ENCODE assay signal across 16 mouse cellular contexts in genomic region chr19:57357244-57357643, GRCm38 (mm10). TPM values are rescaled to one million over a fixed set of nuclear protein-coding genes. Genes with fewer than 3 reads are reported as not detected.
A peak's percentile ranks its signal among the peaks of the same experiment; 100 is the strongest.
DNase-seq lines count a peak whose midpoint lies in the region; ATAC-seq and TF ChIP-seq lines count a peak whose summit lies in the region.
"Had no signal": no experiment of that assay in that cellular context is flagged by ENCODE, and none has a peak within 500 bp of the region (broad histone marks: within the 10 kb centered on the region; RNA-seq: fewer than 3 reads in every experiment).

No protein-coding gene starts in this region.

- no peak overlapping the region for H3K4me2 ChIP-seq in liver, embryonic 14.5 days (ENCODE audit: low read depth)
- H3K4me2 ChIP-seq in kidney, embryonic 14.5 days (replicated peaks; ENCODE audit: low read depth, low read length): no peak overlapping the region
- H3K4me2 ChIP-seq: embryonic facial prominence, embryonic 15.5 days; forebrain, embryonic 12.5 days; limb, embryonic 13.5 days; midbrain, embryonic 13.5 days had no signal

- H3K36me3 ChIP-seq in ES-Bruce4 (ENCODE audit: control insufficient read depth, insufficient read depth, low read length, poor library complexity, severe bottlenecking): no peaks in the 10 kb centered on the region
- H3K36me3 ChIP-seq in liver, embryonic 14.5 days (replicated peaks; ENCODE audit: control insufficient read depth, insufficient read depth, low read depth): no peaks in the 10 kb centered on the region
- H3K36me3 ChIP-seq in kidney, embryonic 14.5 days (ENCODE audit: control insufficient read depth, insufficient read depth, low read length): no peaks in the 10 kb centered on the region
- H3K36me3 ChIP-seq: embryonic facial prominence, embryonic 15.5 days; forebrain, embryonic 12.5 days; limb, embryonic 13.5 days; midbrain, embryonic 13.5 days had no signal

- H3K27ac ChIP-seq in layer of hippocampus, adult 2 months: no peak overlapping the region
- H3K27ac ChIP-seq in ES-Bruce4 (ENCODE audit: insufficient read depth, low read length): no peak overlapping the region
- H3K27ac ChIP-seq in liver, embryonic 14.5 days: no peak overlapping the region
- no peak overlapping the region for H3K27ac ChIP-seq in kidney, embryonic 14.5 days (ENCODE audit: low read depth, low read length)
- H3K27ac ChIP-seq: forebrain, embryonic 12.5 days; midbrain, embryonic 13.5 days had no signal

- no peak for DNase-seq in layer of hippocampus, adult 2 months (ENCODE audit: low spot score in 2 of 2)
- no peak for DNase-seq in layer of hippocampus, adult 9-11 months
- DNase-seq in CD4-positive helper T cell, adult 2 months (ENCODE audit: low read depth, low spot score): peak; percentile 42
- DNase-seq in liver, embryonic 14.5 days (ENCODE audit: low read depth in 3 of 3, low spot score in 3 of 3): no peak
- no peak for DNase-seq in kidney, postnatal 4 days
- DNase-seq: adrenal gland, postnatal 10 days; cerebellum, adult 9-11 months; heart, postnatal 36 days had no signal

- H3K4me3 ChIP-seq in layer of hippocampus, adult 2 months: no peak overlapping the region
- H3K4me3 ChIP-seq in ES-Bruce4 (ENCODE audit: low read depth, low read length): no peak overlapping the region
- H3K4me3 ChIP-seq in liver, embryonic 14.5 days (ENCODE audit: insufficient read depth in 1 of 2, low read depth in 2 of 2, low read length in 2 of 2): no peak overlapping the region
- no peak overlapping the region for H3K4me3 ChIP-seq in kidney, embryonic 14.5 days (ENCODE audit: low read length)
- H3K4me3 ChIP-seq: embryonic facial prominence, embryonic 15.5 days; forebrain, embryonic 12.5 days; limb, embryonic 13.5 days; midbrain, embryonic 13.5 days; myocyte had no signal

- TF ChIP-seq EP300 in ES-Bruce4 (IDR thresholded peaks at IDR 0.05; ENCODE audit: insufficient read depth, low read depth, low read length): no peak
- no peak for TF ChIP-seq EP300 in liver, embryonic 14.5 days (IDR thresholded peaks at IDR 0.05; ENCODE audit: low read depth)

- H3K4me1 ChIP-seq in ES-Bruce4 (ENCODE audit: control insufficient read depth, insufficient read depth, low read length): peaks cover 6% of the 10 kb centered on the region
- H3K4me1 ChIP-seq in liver, embryonic 14.5 days (replicated peaks; ENCODE audit: control insufficient read depth in 2 of 2, insufficient read depth in 2 of 2, low read length in 1 of 2): peaks cover 9 to 38% of the 10 kb centered on the region in 2 experiments
- H3K4me1 ChIP-seq in kidney, embryonic 14.5 days (ENCODE audit: control insufficient read depth, insufficient read depth, low read length): peaks cover 8% of the 10 kb centered on the region; the same call in 1 of the 2 replicates

- TF ChIP-seq CTCF in layer of hippocampus, adult 2 months (conservative IDR thresholded peaks at IDR 0.05): peak; percentile 17
- TF ChIP-seq CTCF in ES-Bruce4 (IDR thresholded peaks at IDR 0.05; ENCODE audit: low read depth, low read length): no peak
- TF ChIP-seq CTCF in liver, embryonic 14.5 days (IDR thresholded peaks at IDR 0.05; ENCODE audit: low read depth): peak; percentile 15; the same call in 1 of the 2 replicates

- TF ChIP-seq POLR2A in ES-Bruce4 (IDR thresholded peaks at IDR 0.05; ENCODE audit: insufficient read depth, low read length): no peak

- peak overlapping the region; percentile 61; the same call in 1 of the 2 replicates for H3K9ac ChIP-seq in ES-Bruce4 (ENCODE audit: low read depth, poor library complexity, severe bottlenecking)
- no peak overlapping the region for H3K9ac ChIP-seq in liver, embryonic 14.5 days (replicated peaks)
- H3K9ac ChIP-seq in kidney, embryonic 14.5 days (ENCODE audit: low read depth, low read length): no peak overlapping the region
- H3K9ac ChIP-seq: embryonic facial prominence, embryonic 15.5 days; forebrain, embryonic 12.5 days; limb, embryonic 13.5 days; midbrain, embryonic 13.5 days had no signal

- H3K27me3 ChIP-seq in ES-Bruce4 (ENCODE audit: control insufficient read depth, insufficient read depth, low read length, poor library complexity, severe bottlenecking): no peaks in the 10 kb centered on the region
- no peaks in the 10 kb centered on the region for H3K27me3 ChIP-seq in liver, embryonic 14.5 days (ENCODE audit: control insufficient read depth, insufficient read depth, low read length)
- H3K27me3 ChIP-seq in kidney, embryonic 14.5 days (ENCODE audit: control insufficient read depth, insufficient read depth, low read length): no peaks in the 10 kb centered on the region
- H3K27me3 ChIP-seq: embryonic facial prominence, embryonic 15.5 days; forebrain, embryonic 12.5 days; limb, embryonic 13.5 days; midbrain, embryonic 13.5 days had no signal

- no peaks in the 10 kb centered on the region for H3K9me3 ChIP-seq in ES-Bruce4 (replicated peaks; ENCODE audit: control insufficient read depth, insufficient read depth, low read length, poor library complexity, severe bottlenecking)
- no peaks in the 10 kb centered on the region for H3K9me3 ChIP-seq in liver, embryonic 14.5 days (ENCODE audit: control insufficient read depth, low read length)
- no peaks in the 10 kb centered on the region for H3K9me3 ChIP-seq in kidney, embryonic 14.5 days (ENCODE audit: control insufficient read depth, low read length)
- H3K9me3 ChIP-seq: embryonic facial prominence, embryonic 15.5 days; forebrain, embryonic 12.5 days; limb, embryonic 13.5 days; midbrain, embryonic 13.5 days had no signal

- 70% methylated on average over 6 of the region's 6 CpGs for WGBS in liver, embryonic 14.5 days (ENCODE audit: insufficient replicate concordance)
- 95% methylated on average over 6 of the region's 6 CpGs for WGBS in kidney, embryonic 14.5 days

- ATAC-seq in liver, embryonic 14.5 days (ENCODE audit: insufficient read depth): no peak
- ATAC-seq in kidney, embryonic 14.5 days (ENCODE audit: low FRiP score, low TSS enrichment): no peak
- ATAC-seq: lung, postnatal 0 days; midbrain, embryonic 13.5 days had no signal

RNA-seq across cellular contexts. Expression of gene Fam160b1, which starts 3.2 kb away (rescaled TPM):
- total RNA-seq in layer of hippocampus, adult 2 months (2021): 10 to 100 TPM; 21.2 to 22.7 TPM
- 26.1 and 26.7 TPM in 2 replicates for polyA plus RNA-seq in ES-Bruce4 (2011; ENCODE audit: insufficient read depth, insufficient read length, low read depth, missing spikeins)
- polyA plus RNA-seq in liver, embryonic 14.5 days (2012; rRNA removed): 4.8 and 5.1 TPM in 2 replicates
- 5.4 and 6.4 TPM in 2 replicates for polyA plus RNA-seq in liver, embryonic 14.5 days (2014; fragmentation: Nextera tagmentation; extraction: Ambion mirVana)
- polyA plus RNA-seq in kidney, embryonic 14.5 days (2014; fragmentation: Nextera tagmentation; extraction: Ambion mirVana): 13.5 and 18.1 TPM in 2 replicates

RNA-seq across cellular contexts. Expression of gene Ablim1, which starts 42.5 kb away (rescaled TPM):
- 10 to 100 TPM; 85.1 to 86.0 TPM for total RNA-seq in layer of hippocampus, adult 2 months (2021)
- polyA plus RNA-seq in ES-Bruce4 (2011; ENCODE audit: insufficient read depth, insufficient read length, low read depth, missing spikeins): 12.2 and 13.9 TPM in 2 replicates
- polyA plus RNA-seq in liver, embryonic 14.5 days (2012; rRNA removed): 2.8 and 3.0 TPM in 2 replicates
- 4.7 and 6.3 TPM in 2 replicates for polyA plus RNA-seq in liver, embryonic 14.5 days (2014; fragmentation: Nextera tagmentation; extraction: Ambion mirVana)
- polyA plus RNA-seq in kidney, embryonic 14.5 days (2014; fragmentation: Nextera tagmentation; extraction: Ambion mirVana): 21.0 and 36.0 TPM in 2 replicates
